Mouse (Mus musculus): ENCODE results near the gene Nsrp1. TPM values are rescaled to one million over a fixed set of nuclear protein-coding genes. Genes with fewer than 3 reads are reported as not detected.

The Nsrp1 gene
- total RNA-seq, 2 experiments from 2014 or later = 16.1 to 17.2 TPM

DNA sequence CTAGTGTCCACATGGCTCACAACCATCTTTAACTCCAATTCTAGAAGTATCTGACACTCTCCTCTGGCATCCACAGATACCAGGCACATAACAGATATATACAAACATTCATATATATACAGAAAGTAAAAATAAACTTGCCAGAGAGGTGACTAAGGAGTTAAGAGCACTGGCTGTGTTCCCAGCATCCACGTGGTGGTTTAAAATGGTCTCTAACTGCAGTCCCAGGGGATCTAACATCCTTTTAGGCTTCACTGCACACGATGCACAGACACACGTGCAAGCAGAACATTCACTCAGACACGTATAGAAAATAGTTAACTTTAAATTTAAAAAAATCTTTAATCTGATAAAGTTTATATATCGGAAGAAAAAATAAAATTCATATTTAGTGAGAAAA lies 16.3 kb downstream of the Nsrp1 start:
- DNase-seq (ENCODE audit: low spot score in 2 of 2) = no peak

DNA sequence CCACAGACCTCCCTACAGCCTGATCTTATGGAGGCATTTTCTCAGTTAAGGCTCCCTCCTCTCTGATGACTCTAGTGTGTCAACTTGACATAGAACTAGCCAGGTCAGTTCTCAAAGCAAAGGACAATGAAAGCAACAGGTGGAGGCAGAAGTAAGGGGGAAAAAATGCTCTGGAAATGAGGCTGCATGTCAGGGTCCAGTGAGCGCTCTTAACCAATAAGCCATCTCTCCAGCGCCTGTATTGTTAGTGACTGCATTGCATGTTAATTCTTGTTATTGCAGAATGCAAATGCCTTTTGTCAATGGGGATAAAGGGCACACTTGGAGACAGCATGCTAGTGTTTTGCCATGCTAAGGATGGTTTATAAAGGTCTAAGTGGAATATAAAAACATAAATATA lies 35.4 kb downstream of the Nsrp1 start:
- no peak for DNase-seq (ENCODE audit: low spot score in 2 of 2)

DNA sequence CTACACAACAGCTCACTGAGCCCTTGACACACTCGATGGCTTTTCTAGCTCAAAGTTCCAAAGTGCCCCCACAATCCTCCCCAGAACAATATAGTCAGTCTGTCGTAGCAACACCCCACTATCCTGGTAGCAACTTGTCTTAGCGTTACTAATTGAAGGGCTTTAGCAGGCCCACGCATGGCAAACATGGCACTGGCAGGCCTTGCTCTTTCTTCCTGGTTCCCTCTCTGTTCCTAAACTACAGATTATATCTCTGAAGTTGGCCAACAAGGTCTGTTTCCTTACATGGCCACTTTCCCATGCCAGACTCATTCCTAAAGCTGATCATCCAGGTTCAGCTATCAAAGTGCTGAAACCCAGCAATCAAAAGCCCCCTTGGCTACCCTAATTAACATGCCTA lies 36.3 kb downstream of the Nsrp1 start:
- DNase-seq (ENCODE audit: low spot score in 2 of 2) = no peak

DNA sequence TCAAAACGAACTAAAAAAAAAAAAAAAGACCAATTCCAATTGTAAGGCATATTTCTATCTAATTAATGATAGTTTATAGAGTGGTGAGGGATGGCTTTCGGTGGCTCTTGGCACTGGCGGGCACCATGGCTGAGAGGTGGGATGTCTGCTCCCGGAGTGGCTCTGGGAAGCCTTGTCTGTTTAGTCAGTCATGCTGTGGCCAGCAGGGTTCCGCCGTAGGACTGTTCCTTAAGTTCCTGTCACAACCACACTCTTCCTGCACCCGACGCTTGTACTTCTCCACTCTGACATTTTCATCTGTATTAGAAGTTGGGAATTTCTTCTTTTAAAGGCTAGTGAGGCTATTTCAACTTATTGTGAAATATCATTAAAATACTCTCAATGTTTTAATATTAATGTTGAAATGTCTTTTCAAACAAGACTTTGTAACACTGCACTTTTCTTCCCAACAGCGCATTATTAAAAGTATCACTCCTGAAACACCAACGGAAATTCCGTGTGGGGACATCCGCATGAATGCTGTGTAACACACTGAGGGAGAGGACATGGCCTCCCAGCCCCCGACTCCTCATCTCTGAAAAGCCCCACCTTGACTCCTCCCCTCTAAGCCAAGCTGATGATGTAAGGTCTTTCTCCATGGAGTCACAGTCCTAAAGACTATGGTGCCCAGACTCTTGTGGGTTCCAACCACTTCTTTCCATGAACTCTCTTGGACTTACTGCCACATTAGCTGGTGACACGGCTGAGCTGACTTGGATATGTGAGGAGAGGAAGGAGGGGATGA lies 46.9 kb downstream of the Nsrp1 start:
- no peak for DNase-seq (ENCODE audit: low spot score in 2 of 2)

DNA sequence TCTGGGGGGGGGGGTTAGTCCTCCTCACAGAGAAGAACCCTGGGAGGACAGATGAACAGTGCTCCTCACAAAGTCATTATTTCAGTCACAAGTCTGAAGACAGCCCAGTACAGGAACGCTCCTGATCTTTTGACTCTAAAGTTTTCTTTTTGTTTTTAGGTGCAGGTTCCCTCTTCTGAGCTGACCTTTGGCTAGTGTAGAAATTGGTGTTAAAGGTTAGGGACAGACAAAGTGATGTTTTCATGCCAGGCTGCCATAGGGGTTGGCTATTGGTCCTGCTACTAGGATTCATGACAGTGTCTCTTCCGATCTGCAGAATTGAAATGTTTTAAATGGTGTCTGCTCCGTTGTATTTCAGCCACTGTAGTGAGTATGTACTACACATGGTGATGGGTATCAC lies 50.1 kb downstream of the Nsrp1 start:
- no peak for DNase-seq (ENCODE audit: low spot score in 2 of 2)

DNA sequence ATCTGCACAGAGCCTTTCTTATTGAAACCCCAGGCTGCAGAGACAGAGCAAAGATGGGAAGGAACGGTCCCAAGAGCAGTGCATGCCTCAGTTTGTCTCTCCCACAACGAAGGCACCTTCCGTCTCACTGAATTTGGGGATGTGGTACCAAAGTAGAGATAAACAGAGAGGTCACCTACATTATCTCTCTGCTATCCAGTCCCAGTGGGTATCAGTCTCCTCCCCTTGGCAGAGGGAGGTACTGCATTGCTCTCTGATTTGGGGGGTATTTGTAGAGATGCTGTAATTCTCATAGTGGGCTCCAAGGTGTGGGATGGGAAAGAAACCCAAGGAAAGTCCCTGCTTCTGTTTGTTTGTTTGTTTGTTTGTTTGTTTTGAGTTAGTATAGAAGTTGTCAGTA lies 51.7 kb downstream of the Nsrp1 start:
- DNase-seq (ENCODE audit: low spot score in 2 of 2) = no peak

DNA sequence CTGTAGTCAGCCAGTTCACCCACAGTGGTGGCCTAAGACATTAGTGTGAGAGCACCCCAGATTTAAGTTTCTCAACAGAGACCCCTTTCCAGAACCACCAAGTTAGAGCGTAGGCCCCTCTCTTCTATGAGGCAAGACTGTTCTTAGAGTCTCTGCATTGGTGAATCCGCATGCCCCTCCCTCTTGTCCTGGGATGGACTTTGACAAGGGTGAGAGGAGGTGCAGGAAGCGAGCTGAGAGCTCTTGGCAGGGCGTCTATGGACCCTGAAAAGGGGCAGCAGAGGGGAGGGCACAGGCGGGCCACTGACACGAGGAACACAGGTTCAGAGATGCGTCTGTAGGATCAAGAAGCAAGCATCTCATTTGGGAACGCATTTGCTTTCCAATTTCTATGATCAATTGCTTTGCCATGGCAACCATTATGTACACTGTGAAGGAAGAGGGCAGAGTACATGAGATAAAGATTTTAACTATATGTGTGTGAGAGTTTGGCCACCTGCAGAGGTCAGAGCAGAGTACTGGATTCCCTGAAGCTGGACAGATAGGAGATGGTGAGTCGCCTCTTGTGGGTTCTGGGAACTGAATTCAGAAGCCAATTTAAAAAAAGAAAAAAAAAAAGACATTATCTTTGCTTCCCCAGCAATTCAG lies 56.4 kb downstream of the Nsrp1 start:
- no peak for DNase-seq (ENCODE audit: low spot score in 2 of 2)

DNA sequence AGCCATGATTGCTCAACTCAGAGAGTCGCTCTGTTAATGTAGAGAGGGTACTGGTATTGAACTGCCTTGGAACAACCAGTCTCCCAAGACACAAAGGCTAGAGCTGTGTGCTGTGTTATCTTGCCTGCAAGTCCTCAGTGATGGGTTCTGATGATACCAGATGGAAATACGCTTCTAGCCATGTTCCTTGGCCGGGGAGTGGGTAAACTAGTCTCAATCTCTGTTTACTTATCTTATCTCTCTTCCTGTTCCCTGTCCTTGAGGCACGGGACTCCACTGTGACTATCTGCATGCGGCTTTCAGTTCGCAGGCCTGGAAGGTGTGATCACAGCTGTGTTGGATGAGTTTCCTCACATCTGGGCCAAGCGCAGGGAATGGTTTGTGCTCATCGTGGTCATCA lies 58.7 kb downstream of the Nsrp1 start:
- DNase-seq (ENCODE audit: low spot score in 2 of 2) = no peak

DNA sequence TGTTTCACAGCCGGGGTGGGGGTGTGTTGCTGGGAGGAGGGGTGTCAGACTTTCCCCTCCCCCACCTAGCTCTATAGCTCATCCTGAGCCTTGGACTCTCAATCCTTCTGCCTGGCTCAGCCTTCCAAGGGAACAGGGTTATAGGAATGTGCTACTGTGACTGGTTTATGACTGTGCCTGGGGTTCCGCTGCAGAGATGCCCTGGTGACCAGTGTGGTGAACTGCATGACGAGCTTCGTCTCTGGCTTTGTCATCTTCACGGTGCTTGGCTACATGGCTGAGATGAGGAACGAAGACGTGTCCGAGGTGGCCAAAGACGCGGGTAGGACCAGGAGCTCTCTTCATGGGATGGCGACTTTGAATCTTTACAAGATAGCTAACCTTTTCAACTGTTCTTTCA lies 60.2 kb downstream of the Nsrp1 start:
- no peak for DNase-seq (ENCODE audit: low spot score in 2 of 2)

DNA sequence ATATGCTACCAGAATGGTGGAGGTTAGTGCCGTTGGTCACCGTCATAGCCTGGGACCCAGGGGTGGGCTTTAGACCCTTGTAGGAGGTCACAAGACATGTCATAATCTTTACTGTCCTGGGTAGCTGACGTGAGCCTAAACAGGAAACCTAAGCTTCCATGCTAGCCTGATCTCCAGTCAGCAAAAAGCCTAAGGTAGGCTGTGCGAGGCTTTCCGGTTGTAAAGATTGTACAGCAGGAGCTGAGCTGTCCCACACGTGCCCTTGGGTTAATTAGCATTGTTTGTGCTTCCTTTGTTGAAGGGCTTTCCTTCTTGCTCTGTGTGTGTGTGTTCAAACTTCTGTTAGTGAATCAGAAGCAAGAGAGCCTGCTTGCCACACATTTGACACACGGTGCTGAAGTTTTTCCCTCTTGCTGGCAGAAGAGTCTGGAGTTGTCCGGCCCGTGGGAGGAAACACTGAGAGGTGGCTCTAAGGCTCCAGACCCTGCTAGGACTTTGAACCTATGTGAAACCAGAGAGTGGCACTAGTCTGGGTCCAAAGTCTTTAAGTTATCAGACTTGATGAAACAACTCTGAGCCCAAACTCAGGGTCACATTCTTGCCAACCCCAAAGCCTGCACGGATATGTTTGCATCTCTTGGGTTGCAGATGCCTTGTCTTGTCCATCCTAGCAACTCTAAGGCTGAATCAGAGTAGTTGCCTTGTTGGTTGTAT lies 67.3 kb downstream of the Nsrp1 start:
- no peak for DNase-seq (ENCODE audit: low spot score in 2 of 2)

DNA sequence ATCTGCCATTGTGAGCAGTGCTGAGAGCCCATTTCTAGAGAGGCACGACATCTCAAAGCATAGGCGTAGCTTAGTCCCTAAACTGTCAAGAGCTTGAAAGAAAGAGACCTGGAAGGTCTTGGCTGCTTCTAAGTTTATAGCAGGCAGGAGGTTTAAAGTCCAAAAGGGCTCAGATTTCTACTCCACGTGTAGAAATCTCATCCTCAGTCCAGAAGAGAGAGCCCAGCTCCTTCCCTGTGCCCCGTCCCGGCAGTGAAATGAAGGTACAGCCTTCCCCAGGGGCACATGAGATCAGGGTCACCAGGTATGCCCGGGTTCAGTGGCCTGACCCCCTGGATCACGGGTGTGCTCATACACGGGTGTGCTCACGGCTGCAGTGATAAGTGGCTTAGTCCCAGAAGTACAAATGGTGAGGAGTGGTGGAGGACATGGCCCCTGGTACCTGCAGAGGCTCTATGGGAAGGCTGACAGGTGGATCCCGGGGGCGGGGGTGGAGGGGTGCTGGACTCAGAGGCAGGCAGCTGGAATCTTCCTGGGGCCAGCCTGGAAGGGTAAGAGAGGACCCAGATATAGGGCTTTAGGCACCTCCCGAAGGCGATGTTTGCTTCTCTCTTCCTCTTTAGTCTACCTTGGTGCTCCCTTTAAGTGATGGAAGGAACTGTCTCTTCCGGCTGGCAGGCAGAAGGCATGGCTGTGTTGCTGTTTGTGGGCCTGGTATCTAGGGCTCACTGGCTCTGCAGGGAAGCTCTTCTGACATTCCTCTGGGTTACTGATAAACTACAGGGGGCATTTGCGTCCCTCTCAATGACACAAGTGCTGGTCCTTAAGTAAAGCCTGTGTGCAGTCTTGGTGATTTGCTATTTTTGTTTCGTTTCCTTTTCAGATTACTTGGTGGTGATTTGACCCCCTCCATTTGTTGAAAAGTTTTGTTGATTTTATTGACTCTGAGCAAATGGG lies 68.9 kb downstream of the Nsrp1 start:
- no peak for DNase-seq (ENCODE audit: low spot score in 2 of 2)

DNA sequence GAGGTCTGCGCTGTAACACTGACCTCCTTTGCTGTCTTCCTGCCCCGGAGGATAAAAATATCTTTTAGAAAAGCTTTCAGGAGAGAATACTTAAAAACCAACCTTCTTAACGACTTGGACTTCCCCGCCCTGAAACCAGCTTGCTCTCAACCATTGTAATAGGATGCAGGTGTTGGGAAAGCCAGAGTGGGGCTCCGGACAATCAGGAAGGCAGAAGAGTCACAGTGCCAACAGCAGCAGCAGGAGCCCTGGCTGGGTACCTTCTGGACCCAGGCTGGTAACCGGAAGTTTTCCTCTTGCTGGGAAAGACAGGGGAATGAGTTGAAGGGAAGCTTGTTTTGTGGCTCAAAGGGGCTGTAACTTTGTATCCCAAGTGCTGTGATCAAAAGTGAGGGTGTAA lies 71.6 kb downstream of the Nsrp1 start:
- no peak for DNase-seq (ENCODE audit: low spot score in 2 of 2)

DNA sequence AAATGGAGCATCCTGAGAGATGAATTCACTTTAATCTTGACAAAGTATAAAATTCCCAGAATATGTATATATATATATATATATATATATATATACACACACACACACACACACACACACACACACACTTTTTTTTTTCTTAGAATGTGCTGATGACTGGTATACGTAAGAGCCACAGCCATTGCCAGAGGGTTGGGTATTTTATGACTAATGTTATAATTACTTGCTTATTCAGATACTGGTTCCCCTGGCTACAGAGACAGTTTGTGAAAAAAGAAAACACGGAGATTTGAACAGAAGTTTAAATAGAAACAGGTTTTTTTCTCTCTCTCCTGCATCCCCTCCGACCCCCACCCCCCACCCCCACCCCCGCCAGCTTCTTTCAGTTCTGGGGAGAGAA lies 72.4 kb downstream of the Nsrp1 start:
- DNase-seq (ENCODE audit: low spot score in 2 of 2) = no peak

DNA sequence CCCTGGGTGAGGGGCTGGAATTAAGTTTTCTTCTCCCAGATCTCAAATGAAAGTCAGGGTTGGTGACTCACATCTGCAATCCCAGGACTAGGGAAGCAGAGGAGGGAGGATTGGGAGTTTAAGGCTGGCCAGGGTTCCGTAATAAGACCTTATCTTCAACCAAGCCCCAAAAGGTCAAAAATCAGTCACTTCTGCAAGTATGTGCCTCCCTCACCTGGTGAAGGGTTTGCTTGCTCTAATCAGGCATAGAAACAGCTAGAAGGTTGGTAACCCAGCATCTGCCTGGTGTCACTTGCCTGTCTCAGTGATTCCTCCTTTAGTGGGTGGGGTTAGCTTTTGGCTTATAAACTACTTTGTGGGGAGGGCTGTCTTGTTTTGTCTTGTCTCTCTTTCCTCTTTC lies 75.9 kb downstream of the Nsrp1 start:
- no peak for DNase-seq (ENCODE audit: low spot score in 2 of 2)

DNA sequence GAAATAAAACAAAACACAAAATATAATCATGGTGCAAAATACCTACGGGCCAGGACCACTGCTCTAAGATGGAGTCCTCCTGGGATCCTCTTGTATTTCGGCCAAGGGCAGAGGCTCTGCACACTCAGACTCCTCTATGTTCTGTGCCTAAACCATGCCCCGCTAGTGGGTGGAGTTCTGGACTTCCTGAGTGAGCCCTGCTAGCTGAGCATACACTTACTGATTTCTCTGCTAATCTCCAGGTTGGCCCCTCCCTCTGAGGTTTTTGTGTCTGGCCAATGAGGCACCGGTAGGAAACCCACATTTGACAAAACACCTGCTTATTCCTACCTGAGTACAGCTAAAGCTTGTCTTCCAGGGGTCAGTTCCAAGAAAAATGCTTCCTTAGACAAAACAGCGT lies 77.5 kb downstream of the Nsrp1 start:
- no peak for DNase-seq (ENCODE audit: low spot score in 2 of 2)

DNA sequence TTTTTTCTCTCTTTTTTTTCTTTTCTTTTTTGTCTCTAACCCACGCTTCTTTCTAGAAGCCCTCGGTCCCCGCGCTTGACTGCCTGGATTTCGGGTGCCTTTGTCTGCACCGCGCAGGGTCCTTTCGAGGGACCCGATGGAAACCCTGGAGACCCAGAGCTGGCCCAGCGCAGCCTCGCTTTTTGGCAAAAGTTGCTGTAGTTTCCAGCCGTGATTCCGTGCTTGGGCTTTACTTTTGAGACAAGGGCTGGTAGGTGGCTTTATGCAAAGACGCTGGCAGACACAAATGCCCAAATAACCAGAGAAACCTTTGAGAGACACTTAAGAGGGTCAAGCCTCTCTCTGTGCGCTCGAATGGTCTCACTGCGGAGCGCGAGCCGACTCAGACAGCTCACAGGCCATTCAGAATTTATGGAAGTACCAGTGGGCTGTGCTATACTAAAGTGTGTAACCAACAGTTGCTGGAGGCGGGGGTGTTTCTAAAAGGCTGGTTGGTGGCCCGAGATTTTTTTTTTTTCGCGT lies 79.5 kb downstream of the Nsrp1 start:
- no peak for DNase-seq (ENCODE audit: low spot score in 2 of 2)

DNA sequence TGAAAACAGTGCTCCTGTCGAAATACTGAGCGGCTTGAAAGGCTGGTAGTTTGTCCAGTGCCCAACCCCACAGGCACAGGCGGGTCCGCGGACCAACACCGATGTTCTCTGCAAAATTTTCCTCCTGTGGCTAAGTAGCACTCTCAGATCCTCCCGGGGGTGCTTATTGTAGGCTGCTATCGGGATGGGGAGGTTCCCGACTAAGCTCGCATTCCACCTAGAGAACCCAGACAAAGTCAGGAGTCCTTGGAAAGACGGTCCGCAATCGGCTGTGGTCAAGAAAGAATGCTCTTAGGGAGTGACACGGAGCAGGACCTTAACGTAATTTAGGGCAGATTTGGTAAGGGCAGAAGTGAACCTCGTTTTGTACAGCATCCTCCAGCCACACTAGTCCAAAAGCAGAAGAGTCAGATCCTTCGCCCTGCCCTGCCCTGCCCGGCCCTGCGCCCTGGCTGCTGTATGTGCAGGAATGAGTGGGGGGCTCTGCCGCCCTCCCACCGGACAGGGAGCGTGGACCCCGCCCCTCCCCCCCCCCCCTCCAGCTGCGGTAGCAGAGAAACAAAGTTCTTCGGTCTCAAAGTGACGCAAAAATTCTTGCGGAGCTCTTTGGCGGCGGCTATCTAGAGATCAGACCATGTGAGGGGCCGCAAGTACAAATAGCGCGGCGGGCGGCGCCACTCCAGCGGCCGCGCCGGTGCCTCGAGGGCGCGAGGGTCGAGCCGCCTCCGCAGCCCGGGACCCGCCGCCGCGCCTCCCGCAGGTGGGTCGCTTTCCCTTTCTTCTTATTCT lies 80.1 kb downstream of the Nsrp1 start, which contains the start of gene Slc6a4:
Gene Slc6a4, plus strand, starts transcription at position 688 of the 789 bp plus-strand sequence.
- no peak for DNase-seq (ENCODE audit: low spot score in 2 of 2)

DNA sequence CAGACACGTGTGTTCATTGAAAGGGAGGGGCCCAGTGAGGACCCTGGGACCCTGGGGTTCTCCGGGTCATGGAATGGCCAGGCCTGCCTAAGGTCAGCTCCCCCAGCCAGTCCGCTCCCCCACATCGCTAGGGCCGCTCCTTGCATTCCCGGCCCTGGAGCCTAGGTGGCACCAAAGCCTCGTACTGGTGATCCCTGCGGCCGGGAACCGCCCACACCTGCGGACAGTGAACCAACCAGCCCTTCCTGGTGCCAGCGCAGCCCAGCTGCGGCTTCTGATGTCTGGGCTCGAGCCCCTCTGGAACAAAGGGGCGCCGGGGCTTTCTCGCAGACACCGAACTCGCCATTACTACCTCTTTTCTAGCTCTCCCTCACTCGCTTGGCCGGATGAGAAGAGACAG lies 80.9 kb downstream of the Nsrp1 start:
- DNase-seq (ENCODE audit: low spot score in 2 of 2) = peak; percentile 70 to 76

DNA sequence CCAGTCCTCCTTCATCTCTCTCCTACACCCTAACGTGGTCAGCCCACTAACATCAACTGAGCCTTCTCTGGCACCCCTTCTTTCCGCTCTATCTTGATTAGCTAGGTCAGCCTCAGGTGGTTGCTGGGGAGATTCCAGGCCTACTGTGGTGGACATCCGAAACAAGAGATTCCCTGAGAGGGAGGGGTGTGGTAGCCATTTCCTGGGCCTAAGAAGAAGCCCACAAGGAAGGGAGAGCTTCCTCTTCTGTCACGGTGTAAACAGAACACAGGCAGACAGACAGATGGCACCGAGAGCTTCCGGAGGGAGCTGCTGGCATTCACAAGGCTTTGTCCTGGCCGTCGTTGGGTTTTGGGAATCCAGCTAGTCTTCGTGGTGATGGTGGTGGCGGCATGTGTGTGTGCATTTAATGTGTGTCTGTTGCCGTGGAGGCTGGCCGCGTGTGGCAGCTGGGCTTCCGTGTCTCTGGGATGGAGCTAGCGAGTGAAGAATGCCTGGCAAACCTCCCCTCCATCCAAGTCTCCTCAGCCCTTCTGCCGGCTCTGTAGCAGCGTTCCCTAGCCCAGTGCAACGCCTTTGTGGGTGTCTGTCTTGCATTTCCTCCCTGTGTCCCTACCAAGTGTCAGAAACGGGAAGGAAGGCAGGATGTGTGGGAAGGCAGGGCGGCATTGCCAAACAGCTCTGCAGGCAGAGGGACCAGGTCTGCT lies 82.1 kb downstream of the Nsrp1 start:
- peak in 1 of 2 experiments; percentile 17 for DNase-seq (ENCODE audit: low spot score in 2 of 2)
